Mouse (Mus musculus) forelimb bud, embryonic 11.5 days (tissue): ENCODE results near the gene Usp8.
A peak's percentile ranks its signal among the peaks of the same experiment; 100 is the strongest.

ENCODE experiments used
- DNase-seq: peaks from one replicate; pipeline ENCODE4 v3.0.0-alpha.2; 2012; ENCODE audit warnings: low read depth, low spot score

Usp8 gene

DNA sequence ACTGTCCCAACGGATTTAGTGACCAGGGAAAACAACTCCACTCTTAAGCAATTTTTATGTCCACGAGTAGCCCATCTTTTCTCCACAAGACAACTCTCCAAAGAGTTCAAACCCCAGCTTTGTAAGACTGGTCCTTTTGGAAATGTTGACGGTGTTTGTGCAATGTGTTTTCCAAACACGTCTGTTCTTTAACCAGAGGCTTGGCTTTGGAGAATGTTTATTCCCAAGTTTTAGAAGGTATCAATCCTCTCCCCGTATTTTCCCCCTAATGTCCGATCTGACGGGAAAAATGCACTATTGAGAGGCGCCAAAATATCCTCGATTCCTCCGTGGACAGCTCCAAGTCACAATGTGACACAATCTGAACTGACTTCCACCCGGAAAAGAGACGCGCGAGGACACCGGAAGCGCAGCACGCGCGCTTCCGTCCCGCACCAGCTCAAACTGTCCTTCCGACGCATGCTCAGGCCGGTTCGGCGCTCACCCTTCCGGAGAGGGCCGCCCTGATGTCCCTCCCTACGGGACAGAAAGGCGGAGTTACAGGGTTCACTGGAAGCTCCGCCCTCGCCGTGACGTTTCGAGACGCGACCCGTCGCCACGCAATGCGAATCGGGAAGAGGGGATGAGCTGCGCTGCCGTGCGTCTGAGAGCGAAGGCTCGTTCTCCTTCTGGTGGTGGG lies at the start of gene Usp8:
Gene Usp8 (plus strand): TSS at position 570 of the 679 bp plus-strand sequence.
- DNase-seq: peak; percentile 95

DNA sequence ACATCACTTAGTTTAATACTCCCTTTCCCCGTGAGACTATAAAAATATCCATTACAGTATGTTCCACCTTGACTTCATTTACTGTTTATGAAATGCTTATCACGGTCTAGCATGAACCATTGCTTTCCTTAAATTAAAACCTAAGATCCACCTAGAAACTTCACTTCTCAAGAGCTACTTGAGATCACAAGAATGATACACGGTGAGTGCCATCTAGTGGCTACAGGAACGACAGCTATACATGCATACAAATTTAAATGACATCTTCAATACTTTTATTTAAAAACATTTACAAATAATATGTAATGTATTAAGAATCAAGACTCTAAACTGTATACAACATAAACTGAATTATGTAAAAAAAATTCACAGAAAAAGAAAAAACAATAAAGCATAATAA lies 43.6 kb upstream of the Usp8 start:
- DNase-seq: peak; percentile 32

DNA sequence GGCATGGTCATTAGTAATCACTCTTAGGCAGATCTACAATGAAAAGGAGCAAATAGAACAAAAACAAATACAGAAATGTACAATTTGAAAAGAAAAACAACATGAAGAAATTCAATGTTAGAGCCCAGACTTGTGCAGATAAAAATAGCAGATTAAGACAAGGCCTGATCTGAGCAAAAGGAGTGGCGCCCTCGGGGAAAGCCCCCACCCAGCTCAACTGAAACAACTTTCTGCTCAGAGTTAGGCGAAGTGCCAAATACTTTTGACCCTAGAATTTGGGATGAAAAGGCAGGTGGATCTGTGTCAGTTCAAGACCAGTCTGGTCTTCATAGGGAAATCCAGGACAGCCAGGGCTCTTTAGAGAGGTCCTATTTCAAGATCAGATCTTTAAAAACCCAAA lies 41.1 kb upstream of the Usp8 start:
- no peak for DNase-seq

DNA sequence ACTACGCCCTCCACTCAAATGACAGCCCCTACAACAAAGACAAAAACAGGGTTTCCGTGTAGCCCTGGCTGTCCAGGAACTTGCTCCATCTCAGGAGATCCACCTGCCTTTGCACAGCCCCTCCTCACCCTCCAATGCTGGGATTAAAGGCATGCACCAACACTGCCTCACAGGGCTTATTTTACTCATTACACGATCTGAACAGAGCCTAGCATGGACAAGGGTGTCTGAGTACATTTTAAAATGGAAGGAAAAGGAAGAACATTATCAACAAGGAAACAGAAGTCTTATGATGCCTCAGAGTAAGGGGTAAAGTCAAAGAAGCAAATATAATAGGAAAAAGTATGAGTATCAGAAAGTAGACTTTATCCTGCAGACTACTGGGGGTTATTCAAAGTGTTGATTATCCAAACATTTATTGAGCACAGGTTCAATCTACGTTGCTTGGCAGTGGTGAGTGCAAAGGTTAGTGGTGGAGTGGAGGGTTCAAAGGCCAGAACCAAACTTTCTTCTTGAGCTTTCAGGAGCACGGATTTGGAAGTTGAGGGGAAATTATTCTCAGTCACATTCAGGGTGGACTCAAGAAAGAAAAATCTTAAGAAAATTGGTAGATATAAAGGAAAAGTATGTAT lies 38.4 kb upstream of the Usp8 start:
- DNase-seq: no peak

- no peak for DNase-seq
Measured at GRCm38 (mm10) chr2:126673317-126674242, 33.5 kb upstream of the Usp8 start.

DNA sequence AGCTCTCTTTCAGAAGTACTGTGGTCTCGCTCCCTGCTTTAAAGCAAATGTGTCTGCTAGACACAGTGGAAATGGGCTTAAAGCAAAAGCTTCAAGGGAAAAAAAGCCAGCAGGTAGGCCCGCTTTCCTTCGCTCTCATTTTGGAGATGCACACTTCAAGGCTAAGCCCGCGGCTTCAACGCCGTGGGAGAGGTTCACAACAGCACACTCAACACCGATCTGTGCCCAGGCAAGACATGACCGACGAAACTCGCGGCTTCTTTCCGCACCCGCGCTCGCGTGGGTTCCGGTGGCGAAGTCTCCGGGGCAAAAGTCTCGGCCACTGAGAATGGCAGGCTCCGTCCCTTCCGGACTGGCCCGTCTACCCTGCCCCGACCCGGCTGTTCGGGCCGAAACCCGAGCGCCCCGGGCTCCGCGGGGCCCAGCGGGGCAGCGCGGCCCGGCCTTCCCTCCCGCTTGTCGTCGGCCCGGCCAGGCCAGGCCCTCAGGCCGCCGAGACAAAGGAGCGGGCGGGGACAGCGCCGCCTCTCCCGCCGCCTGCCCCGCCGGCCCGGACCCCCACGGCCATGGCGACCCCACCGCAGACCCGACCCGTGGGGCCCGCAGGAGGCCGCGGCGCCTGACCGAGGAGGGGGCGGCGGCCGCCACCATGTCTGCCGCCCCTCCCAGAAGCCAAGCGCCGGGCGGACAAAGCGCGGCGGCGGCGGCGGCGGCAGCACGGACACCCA lies 32.5 kb upstream of the Usp8 start:
- DNase-seq: peak; percentile 42

- DNase-seq: peak; percentile 90
Measured at GRCm38 (mm10) chr2:126675169-126676121, 31.7 kb upstream of the Usp8 start.

DNA sequence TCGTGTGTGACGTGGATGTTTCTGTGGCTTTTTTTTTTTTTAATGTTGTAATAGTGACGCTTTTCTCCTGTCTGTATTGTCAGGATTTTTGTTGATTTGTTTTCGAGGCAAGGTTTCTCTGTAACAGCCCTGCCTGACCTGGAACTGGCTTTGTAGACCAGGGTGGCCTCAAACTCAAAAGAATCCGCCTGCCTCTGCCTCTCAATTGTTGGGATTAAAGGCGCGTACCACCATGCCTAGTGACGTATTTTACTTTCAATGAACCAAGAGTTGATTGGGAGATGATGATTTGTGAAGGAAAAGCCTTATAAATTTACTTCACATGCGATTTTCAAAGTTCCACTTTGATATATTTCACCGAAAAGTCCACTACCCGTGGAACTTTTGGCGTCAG lies 31.0 kb upstream of the Usp8 start, which contains the start of gene Gabpb1:
Gene Gabpb1 (minus strand): TSS at position 216 of the 394 bp plus-strand sequence.
- DNase-seq: peak; percentile 11

GRCm38 (mm10) chr2:126677366-126677765 lies 29.8 kb upstream of the Usp8 start:
- no peak for DNase-seq

- no peak for DNase-seq
Measured at GRCm38 (mm10) chr2:126682333-126682732, 24.8 kb upstream of the Usp8 start.

GRCm38 (mm10) chr2:126682937-126683336 lies 24.2 kb upstream of the Usp8 start:
- DNase-seq: no peak

DNA sequence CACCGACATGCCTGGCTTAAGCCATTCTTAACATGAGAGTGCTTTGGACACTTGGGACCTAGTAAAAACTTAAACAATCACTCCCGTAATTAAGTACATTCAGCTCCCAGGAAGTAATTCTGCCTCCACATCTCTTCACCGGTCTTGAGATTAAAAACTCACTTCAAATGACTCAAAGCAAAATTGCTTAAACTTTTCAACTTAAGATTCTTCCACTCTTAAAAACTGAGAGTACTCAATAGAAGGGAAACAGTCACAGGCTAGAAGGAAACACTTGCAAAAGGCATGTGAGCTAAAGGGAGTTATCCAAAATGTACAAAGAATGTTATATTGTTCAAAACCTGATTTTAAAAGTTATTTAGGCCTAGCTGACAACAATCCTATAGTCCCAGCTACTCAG lies 15.8 kb upstream of the Usp8 start:
- no peak for DNase-seq

- no peak for DNase-seq
Measured at GRCm38 (mm10) chr2:126695285-126695684, 11.8 kb upstream of the Usp8 start.

- peak; percentile 5 for DNase-seq
Measured at GRCm38 (mm10) chr2:126707438-126707779, 281 bp downstream of the Usp8 start.

- no peak for DNase-seq
Measured at GRCm38 (mm10) chr2:126708361-126708760, 1.2 kb downstream of the Usp8 start.

DNA sequence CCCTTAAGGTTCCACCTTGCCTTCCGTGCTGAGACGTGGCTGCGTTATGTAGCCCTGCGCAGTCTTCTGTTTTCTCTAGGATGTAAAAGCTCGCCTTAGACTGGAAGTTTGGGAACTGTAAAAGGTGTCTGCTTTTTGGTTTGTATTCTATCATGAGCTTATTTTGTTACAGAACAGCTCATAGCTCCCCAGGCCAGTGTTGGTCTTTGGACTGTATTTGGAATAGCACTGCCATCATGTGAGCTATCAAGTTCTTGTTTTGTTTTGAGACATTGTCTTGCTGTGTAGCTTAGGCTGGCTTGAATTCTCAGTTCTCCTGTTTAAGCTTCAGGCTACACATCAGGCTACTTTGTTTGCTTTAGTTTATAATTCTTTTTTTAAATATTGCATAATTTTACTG lies 5.4 kb downstream of the Usp8 start:
- DNase-seq: no peak

- no peak for DNase-seq
Measured at GRCm38 (mm10) chr2:126712950-126713349, 5.8 kb downstream of the Usp8 start.

GRCm38 (mm10) chr2:126729207-126729606 lies 22.1 kb downstream of the Usp8 start:
- DNase-seq: no peak

- DNase-seq: no peak
Measured at GRCm38 (mm10) chr2:126730502-126730901, 23.4 kb downstream of the Usp8 start.

DNA sequence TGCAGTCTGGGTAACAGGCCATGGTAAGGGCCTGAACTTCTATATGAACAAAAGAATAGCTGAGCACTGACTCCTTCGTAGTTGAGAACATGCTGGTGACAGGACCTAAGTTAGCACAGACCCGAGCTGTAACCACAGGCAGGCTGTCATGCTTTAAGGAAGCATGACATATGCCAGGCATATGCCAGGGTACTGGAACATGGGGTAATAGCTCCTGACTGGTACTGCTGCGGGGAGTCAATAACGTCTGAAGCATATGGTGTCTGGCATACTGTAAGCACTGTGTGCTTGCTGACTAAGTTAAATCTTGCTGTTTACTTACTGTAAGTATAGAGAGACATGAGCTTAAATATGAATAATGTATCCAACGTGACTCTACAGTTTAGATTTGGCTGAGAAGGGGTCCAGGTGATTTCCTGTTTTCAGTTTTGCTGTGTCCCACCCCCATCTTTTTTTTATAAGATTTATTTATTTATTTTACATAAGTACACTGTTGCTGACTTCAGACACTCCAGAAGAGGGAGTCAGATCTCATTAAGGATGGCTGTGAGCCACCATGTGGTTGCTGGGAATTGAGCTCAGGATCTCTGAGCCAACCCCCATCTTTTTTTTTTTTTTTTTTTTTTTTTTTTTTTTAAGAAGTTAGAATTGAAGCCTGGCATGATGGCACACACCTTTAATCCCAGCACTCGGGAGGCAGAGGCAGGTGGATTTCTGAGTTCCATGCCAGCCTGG lies 28.4 kb downstream of the Usp8 start:
- DNase-seq: no peak
